Mouse (Mus musculus) liver, embryonic 11.5 days (tissue): ENCODE results near the gene Tbck. TPM values are rescaled to one million over a fixed set of nuclear protein-coding genes. Genes with fewer than 3 reads are reported as not detected.

ENCODE experiments used
- ATAC-seq: fragments of 200-750 bp; cut with Nextera tagmentation; replicated peaks from 2 replicates; pipeline ENCODE4 v1.8.0; 2017; ENCODE audit warnings: moderate number of reproducible peaks, mild to moderate bottlenecking, moderate TSS enrichment, moderate library complexity; ENCODE audit not compliant: low FRiP score
- DNase-seq: peaks from one replicate; pipeline ENCODE4 v3.0.0-alpha.2; 2017; ENCODE audit warnings: low spot score
- H3K27ac ChIP-seq: fragments of 300-500 bp; sonication (generic); 2 replicates; pipeline ENCODE4 v1.5.1; 2014; ENCODE audit warnings: mild to moderate bottlenecking, low read depth, low read length, control low read depth
- H3K27me3 ChIP-seq: fragments of 300-500 bp; sonication (generic); replicated peaks from 2 replicates; pipeline ENCODE4 v1.6.1; 2014; ENCODE audit warnings: low read length, mixed read lengths; ENCODE audit not compliant: control insufficient read depth, insufficient read depth
- H3K36me3 ChIP-seq: fragments of 300-500 bp; sonication (generic); 2 replicates; pipeline ENCODE4 v1.6.1; 2014; ENCODE audit warnings: mild to moderate bottlenecking, low read length, moderate library complexity, mixed read lengths; ENCODE audit not compliant: control insufficient read depth, insufficient read depth
- H3K4me1 ChIP-seq: fragments of 300-500 bp; sonication (generic); replicated peaks from 2 replicates; pipeline ENCODE4 v1.6.1; 2014; ENCODE audit warnings: low read length, mixed read lengths; ENCODE audit not compliant: control insufficient read depth, insufficient read depth
- H3K4me2 ChIP-seq: fragments of 300-500 bp; sonication (generic); 2 replicates; pipeline ENCODE4 v1.6.1; 2014; ENCODE audit warnings: mild to moderate bottlenecking, control low read depth, moderate library complexity
- H3K4me3 ChIP-seq: fragments of 300-500 bp; sonication (generic); 2 replicates; pipeline ENCODE4 v1.5.1; 2014; ENCODE audit warnings: low read depth, low read length, control low read depth
- H3K9ac ChIP-seq: fragments of 300-500 bp; sonication (generic); 2 replicates; pipeline ENCODE4 v1.6.1; 2014; ENCODE audit warnings: low read depth, low read length, control low read depth
- H3K9me3 ChIP-seq: fragments of 300-500 bp; sonication (generic); 2 replicates; pipeline ENCODE4 v1.6.1; 2016; ENCODE audit warnings: low read length, inconsistent platforms, mixed read lengths; ENCODE audit not compliant: control insufficient read depth
- whole genome bisulfite sequencing: fragments of 180-500 bp; shearing (Covaris S2); extraction: QIAGEN DNeasy Blood & Tissue Kit; methylation state at CpG from one replicate; pipeline ENCODE4 v1.1.7; 2014; 5-methylcytosine and 5-hydroxymethylcytosine counted together
- polyA plus RNA-seq: library from polyadenylated mRNA; unstranded; fragments of >200 nt; fragmentation: Nextera tagmentation; extraction: Ambion mirVana; gene quantifications from 2 replicates; pipeline ENCODE4 v1.2.1, GENCODE M21; 2014

Tbck gene
- polyA plus RNA-seq, 1 experiment from 2014 or later: 12.8 TPM

DNA sequence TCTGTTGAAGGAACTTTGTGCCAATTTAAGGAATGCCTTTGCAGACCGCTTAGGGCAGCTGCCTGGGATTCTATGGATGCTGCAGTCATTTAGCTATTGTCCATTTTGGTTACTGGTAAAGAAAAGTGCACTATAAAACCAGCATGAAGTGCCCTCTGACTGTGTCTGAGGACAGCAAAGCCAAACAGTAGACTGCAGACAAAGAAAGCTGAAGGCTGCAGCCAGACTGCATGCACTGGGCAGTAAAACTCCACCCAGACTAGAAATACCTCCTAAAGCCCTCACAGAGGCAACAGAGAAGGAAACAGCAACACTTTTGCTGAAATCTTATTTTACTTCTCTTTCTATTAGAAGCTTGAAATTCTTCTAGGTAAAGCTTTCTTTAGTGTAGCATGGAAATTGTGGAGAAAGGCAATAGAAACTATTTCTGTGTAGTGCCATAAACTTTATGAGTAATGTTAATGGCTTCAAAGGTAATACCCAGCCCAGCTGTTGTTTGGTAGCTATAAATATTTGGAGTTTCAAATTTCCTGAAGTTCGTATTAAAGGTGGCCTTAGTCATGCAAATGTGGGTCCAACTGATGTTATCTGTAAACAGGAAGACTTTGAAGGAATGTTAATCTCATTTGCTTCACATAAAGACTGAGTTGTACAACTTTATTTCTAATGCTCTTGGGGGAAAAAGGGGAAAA is 124.1 kb downstream of the Tbck start:
- 69% methylated on average over 2 of the region's 2 CpGs for WGBS
- ATAC-seq (no peak), DNase-seq (no peak)
- H3K9me3 ChIP-seq: no peaks in the 10 kb centered on the region
- H3K36me3 ChIP-seq: no peaks in the 10 kb centered on the region; the same call in 1 of the 2 replicates
- no peak overlapping the region for H3K9ac ChIP-seq
- peaks cover under 1% of the 10 kb centered on the region; the same call in 1 of the 2 replicates for H3K4me1 ChIP-seq
- H3K4me3 ChIP-seq: no peak overlapping the region
- H3K27me3 ChIP-seq: no peaks in the 10 kb centered on the region
- H3K27ac ChIP-seq: no peak overlapping the region
- no peak overlapping the region for H3K4me2 ChIP-seq

DNA sequence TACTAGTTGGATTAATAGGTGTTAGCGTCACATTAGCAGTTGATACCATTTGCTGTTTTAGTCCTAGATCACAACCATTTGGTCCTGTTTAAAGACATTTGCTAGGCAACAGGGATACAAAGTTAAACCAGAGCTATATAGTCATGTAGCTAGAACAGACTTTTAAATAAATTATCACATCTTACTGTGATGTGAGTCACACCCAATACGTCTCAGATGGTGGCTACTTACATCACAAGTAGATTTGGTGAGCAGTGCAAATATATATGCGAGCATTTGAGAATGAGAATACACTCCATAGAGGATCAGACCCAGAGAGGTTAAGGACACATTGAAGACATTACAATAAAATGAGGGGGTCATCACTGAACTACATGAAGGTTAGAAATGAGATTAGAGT is 125.0 kb downstream of the Tbck start:
- Histone ChIP-seq H3K4me1 (peaks cover 10% of the 10 kb centered on the region), H3K27ac (no peak overlapping the region), H3K36me3 (no peaks in the 10 kb centered on the region; the same call in 1 of the 2 replicates), H3K4me3 (no peak overlapping the region), H3K27me3 (no peaks in the 10 kb centered on the region), H3K9me3 (no peaks in the 10 kb centered on the region), H3K4me2 (no peak overlapping the region), H3K9ac (no peak overlapping the region)
- 94% methylated on average over 3 of the region's 3 CpGs for WGBS
- no peak for DNase-seq
- ATAC-seq: no peak

DNA sequence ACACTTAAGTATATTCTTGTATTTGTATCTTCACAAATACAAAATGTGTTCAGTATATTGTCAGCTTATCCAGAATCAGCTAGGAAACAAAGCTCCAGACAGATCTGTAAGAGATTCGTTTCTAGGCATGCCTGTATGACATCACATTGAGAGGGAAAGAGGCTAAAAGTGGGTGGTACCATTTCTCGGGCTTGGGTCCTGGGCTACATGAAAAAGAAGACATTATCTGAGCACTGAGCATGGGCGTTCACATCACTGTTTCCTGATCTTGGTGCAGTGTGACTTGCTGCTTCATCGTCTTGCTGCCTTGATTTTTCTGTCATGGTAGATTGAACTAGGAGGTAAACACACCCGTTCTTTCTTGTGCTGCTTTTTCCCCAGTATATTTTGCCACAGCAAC is 127.8 kb downstream of the Tbck start:
- H3K4me2 ChIP-seq: no peak overlapping the region
- H3K27me3 ChIP-seq: no peaks in the 10 kb centered on the region
- no peak overlapping the region for H3K27ac ChIP-seq
- peaks cover 26% of the 10 kb centered on the region for H3K4me1 ChIP-seq
- 55% methylated on average over 5 of the region's 5 CpGs for WGBS
- ATAC-seq (0 out of 2 replicates have a peak, but pooled peaks have one; percentile 21), DNase-seq (no peak)
- H3K9ac ChIP-seq: no peak overlapping the region
- no peaks in the 10 kb centered on the region for H3K36me3 ChIP-seq
- no peaks in the 10 kb centered on the region for H3K9me3 ChIP-seq
- no peak overlapping the region for H3K4me3 ChIP-seq

DNA sequence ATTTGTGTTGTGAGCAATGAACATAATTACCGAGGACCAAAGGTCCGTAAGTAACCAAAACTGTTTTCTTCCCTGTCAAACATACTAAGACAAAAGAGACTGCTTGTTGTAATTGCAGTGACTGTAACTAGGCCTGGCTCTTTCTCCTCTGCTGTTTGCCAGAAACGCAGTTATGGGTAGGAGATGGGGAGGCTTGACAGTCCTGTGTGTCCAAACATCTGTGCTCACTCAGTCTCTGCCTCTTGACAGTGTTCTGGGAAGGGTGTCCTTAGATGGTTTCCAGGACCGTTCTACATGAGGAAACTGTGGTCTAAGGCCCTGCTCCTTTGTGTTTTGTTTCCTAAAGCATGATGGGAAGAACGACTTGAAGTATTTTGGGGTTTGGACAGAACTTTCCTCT is 128.4 kb downstream of the Tbck start:
- no peaks in the 10 kb centered on the region for H3K27me3 ChIP-seq
- H3K4me2 ChIP-seq: no peak overlapping the region
- H3K36me3 ChIP-seq: no peaks in the 10 kb centered on the region
- H3K4me3 ChIP-seq: no peak overlapping the region
- no peak overlapping the region for H3K27ac ChIP-seq
- DNase-seq (no peak), ATAC-seq (no peak)
- 62% methylated on average over 5 of the region's 5 CpGs for WGBS
- no peaks in the 10 kb centered on the region for H3K9me3 ChIP-seq
- peaks cover 26% of the 10 kb centered on the region for H3K4me1 ChIP-seq
- H3K9ac ChIP-seq: no peak overlapping the region

DNA sequence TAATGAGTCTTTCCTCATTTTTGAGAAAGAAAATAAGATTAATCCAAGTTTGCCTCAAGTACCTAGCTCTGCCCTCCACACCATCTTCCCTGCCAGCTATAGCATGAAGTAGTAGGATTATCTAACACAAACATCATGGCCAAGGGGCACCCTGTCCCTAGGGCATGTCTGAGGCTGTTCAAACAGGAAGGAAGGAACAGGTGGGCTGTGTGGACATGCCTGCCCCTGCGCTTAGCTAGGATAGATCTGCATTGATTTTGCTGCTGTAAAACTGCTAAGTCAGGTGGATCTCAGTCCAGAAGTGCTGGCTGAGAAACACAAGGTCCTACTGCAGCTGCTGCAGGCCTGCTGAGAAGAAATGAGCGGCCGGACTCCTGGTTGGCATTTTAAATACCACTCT is 129.2 kb downstream of the Tbck start:
- Histone ChIP-seq H3K9me3 (no peaks in the 10 kb centered on the region), H3K36me3 (no peaks in the 10 kb centered on the region), H3K27ac (no peak overlapping the region), H3K4me3 (no peak overlapping the region), H3K4me1 (peaks cover 26% of the 10 kb centered on the region), H3K27me3 (no peaks in the 10 kb centered on the region), H3K4me2 (no peak overlapping the region), H3K9ac (no peak overlapping the region)
- no peak for ATAC-seq
- WGBS: 73% methylated on average over 3 of the region's 3 CpGs
- DNase-seq: no peak

DNA sequence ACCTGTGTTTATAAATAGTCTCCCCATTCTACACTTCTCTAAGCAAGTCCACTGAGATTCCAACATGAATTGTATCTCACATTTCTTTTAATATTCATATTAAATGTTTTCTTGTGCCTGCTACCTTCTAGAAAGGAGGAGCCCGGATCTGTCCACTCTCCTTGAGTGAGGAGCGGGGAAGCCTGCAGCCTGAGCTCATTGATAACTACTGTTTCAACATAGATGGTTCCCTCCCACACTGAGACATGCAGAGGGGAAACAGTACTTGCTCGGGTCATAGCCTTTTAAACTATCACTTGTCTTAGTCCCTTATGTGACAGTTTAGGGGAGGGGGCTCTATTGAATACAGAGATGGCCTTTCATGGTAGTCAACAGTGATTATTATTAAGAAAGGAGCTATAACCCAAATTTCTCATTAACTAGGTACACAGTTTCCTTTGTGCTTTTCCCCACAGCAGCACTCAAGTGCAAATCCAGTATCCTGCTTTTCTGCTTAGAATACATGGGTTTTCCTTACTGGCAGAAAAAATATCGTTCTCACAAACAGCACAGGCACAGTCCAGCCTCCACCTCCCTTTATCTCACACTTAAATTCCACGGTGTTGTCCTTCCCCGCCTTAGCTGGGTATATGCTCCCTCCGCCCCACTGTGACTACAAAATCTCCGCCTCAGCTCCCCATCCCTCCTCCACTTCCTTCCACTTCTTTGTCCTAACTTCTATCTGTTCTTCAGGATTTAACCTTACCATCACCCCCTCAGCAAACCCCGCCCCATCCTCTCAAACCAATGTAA is 130.0 kb downstream of the Tbck start:
- Histone ChIP-seq H3K9me3 (no peaks in the 10 kb centered on the region), H3K9ac (no peak overlapping the region), H3K4me2 (no peak overlapping the region), H3K27ac (no peak overlapping the region), H3K27me3 (no peaks in the 10 kb centered on the region), H3K36me3 (no peaks in the 10 kb centered on the region), H3K4me1 (peaks cover 28% of the 10 kb centered on the region), H3K4me3 (no peak overlapping the region)
- ATAC-seq: peak; percentile 66
- WGBS: 59% methylated on average over 9 of the region's 9 CpGs
- DNase-seq: no peak

DNA sequence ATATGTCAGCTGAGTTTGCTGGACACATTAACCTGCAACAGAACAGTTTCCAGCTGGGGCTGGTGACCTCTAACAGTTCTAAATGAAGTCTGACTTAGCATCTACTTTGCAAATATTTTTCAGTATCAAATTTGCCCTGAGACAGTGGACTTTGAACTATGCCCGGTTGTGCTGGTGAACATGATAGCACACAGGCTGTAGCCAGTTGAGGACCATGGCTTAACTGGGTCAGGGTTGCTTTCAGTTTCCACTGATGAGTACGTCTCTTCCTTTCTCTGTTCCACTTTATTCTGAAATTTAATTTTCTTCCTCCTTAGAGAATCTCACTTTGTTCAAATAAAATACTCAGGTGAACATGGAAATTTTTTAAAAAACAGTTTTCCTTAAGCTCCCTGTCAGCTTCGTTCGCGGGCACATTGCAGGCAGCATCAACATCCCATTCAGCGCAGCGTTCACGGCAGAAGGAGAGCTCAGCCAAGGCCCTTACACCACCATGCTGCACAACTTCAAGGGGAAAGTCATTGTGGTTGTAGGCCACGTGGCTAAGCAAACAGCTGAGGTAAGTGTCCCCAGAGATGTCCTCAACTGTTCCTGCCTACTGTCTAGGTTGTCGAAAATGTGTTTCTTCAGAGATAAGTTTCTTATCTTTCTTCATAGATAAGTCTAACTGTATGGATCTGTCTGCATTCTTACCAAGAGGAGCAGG is 131.0 kb downstream of the Tbck start:
- 0 out of 2 replicates have a peak overlapping the region, but pooled peaks have one; percentile 9 for H3K9ac ChIP-seq
- H3K9me3 ChIP-seq: no peaks in the 10 kb centered on the region
- ATAC-seq (peak; percentile 68), DNase-seq (no peak)
- H3K4me2 ChIP-seq: no peak overlapping the region
- H3K36me3 ChIP-seq: no peaks in the 10 kb centered on the region
- H3K27me3 ChIP-seq: no peaks in the 10 kb centered on the region
- WGBS: 67% methylated on average over 10 of the region's 10 CpGs
- H3K4me3 ChIP-seq: no peak overlapping the region
- H3K4me1 ChIP-seq: peaks cover 31% of the 10 kb centered on the region
- no peak overlapping the region for H3K27ac ChIP-seq

DNA sequence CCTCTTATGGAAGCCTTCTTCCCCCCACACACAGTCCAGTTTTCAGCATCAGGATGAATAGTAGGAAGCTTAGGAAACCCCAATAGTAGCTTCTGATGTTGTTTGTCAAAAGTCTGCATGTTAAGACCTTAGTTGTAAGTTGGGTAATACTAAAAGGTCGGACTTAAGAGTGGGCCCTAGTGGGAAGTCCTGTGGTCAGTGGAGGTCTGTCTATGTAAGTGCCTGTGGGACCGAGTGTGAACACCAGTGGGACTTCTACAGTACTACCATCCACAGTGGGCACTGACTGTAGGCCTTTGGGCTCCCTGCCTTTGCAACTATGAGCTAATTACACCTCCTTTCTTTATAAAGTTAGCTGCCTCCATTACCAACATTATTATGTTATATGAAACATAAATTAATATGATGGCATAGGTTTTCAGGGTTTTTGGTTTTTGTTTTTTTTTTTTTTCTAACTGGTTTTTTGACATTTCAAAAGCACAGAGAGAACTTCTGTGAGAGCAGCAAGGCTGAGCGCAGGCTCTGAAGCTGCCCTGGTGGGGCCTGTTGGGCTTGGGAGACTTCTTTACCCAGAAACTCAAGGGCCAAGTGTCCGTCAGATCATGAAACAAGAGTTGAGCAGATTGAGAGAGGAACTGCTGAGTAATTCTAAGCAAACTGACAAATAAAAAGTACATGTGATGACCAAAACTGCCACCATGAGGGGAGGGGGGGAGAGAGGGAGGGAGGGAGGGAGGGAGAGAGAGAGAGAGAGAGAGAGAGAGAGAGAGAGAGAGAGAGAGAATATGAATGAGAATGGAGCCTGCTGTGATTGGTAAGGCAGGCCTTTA is 131.8 kb downstream of the Tbck start:
- no peak overlapping the region for H3K4me2 ChIP-seq
- WGBS: 72% methylated on average over 4 of the region's 4 CpGs
- H3K9me3 ChIP-seq: no peaks in the 10 kb centered on the region
- DNase-seq (no peak), ATAC-seq (no peak)
- no peak overlapping the region for H3K4me3 ChIP-seq
- no peaks in the 10 kb centered on the region for H3K27me3 ChIP-seq
- H3K27ac ChIP-seq: no peak overlapping the region
- 0 out of 2 replicates have a peak overlapping the region, but pooled peaks have one; percentile 9 for H3K9ac ChIP-seq
- H3K4me1 ChIP-seq: peaks cover 31% of the 10 kb centered on the region
- no peaks in the 10 kb centered on the region for H3K36me3 ChIP-seq
